Mouse (Mus musculus): ENCODE results near the gene Lgi1. TPM values are rescaled to one million over a fixed set of nuclear protein-coding genes. Genes with fewer than 3 reads are reported as not detected.

The Lgi1 gene
- polyA plus RNA-seq, 1 experiment = not detected

- Histone ChIP-seq H3K36me3 (ENCODE audit: control insufficient read depth) (no peaks in the 10 kb centered on the region), H3K4me3 (replicated peaks) (no peak overlapping the region), H3K4me1 (ENCODE audit: control insufficient read depth) (no peaks in the 10 kb centered on the region), H3K27me3 (ENCODE audit: control insufficient read depth) (no peaks in the 10 kb centered on the region), H3K9me3 (ENCODE audit: control insufficient read depth, low read length) (peaks cover 7% of the 10 kb centered on the region)
- TF ChIP-seq GATA1 (IDR thresholded peaks at IDR 0.05; ENCODE audit: low read length) (no peak), TAL1 (IDR thresholded peaks at IDR 0.05; ENCODE audit: low read length) (no peak)
Measured at GRCm38 (mm10) chr19:38349013-38349341, 84.6 kb downstream of the Lgi1 start.

GRCm38 (mm10) chr19:38351202-38351601, 86.9 kb downstream of the Lgi1 start:
- no peaks in the 10 kb centered on the region for H3K4me1 ChIP-seq (ENCODE audit: control insufficient read depth)
- H3K4me3 ChIP-seq (replicated peaks) = no peak overlapping the region
- H3K27me3 ChIP-seq (ENCODE audit: control insufficient read depth) = no peaks in the 10 kb centered on the region
- TF ChIP-seq TAL1 (IDR thresholded peaks at IDR 0.05; ENCODE audit: low read length) (no peak), GATA1 (IDR thresholded peaks at IDR 0.05; ENCODE audit: low read length) (no peak)
- H3K9me3 ChIP-seq (ENCODE audit: control insufficient read depth, low read length) = no peaks in the 10 kb centered on the region
- H3K36me3 ChIP-seq (ENCODE audit: control insufficient read depth) = no peaks in the 10 kb centered on the region

- H3K4me3 ChIP-seq (replicated peaks) = no peak overlapping the region
- no peaks in the 10 kb centered on the region for H3K27me3 ChIP-seq (ENCODE audit: control insufficient read depth)
- H3K4me1 ChIP-seq (ENCODE audit: control insufficient read depth) = no peaks in the 10 kb centered on the region
- TF ChIP-seq TAL1 (IDR thresholded peaks at IDR 0.05; ENCODE audit: low read length) = no peak
- TF ChIP-seq GATA1 (IDR thresholded peaks at IDR 0.05; ENCODE audit: low read length) = no peak
- H3K9me3 ChIP-seq (ENCODE audit: control insufficient read depth, low read length) = no peaks in the 10 kb centered on the region
- no peaks in the 10 kb centered on the region for H3K36me3 ChIP-seq (ENCODE audit: control insufficient read depth)
Measured at GRCm38 (mm10) chr19:38351728-38352127, 87.4 kb downstream of the Lgi1 start.

GRCm38 (mm10) chr19:38352495-38353130, 88.3 kb downstream of the Lgi1 start:
- no peaks in the 10 kb centered on the region for H3K4me1 ChIP-seq (ENCODE audit: control insufficient read depth)
- no peaks in the 10 kb centered on the region for H3K9me3 ChIP-seq (ENCODE audit: control insufficient read depth, low read length)
- H3K36me3 ChIP-seq (ENCODE audit: control insufficient read depth) = no peaks in the 10 kb centered on the region
- no peaks in the 10 kb centered on the region for H3K27me3 ChIP-seq (ENCODE audit: control insufficient read depth)
- TF ChIP-seq GATA1 (IDR thresholded peaks at IDR 0.05; ENCODE audit: low read length) (no peak), TAL1 (IDR thresholded peaks at IDR 0.05; ENCODE audit: low read length) (no peak)
- H3K4me3 ChIP-seq (replicated peaks) = no peak overlapping the region

- H3K4me1 ChIP-seq (ENCODE audit: control insufficient read depth) = no peaks in the 10 kb centered on the region
- no peaks in the 10 kb centered on the region for H3K27me3 ChIP-seq (ENCODE audit: control insufficient read depth)
- no peak overlapping the region for H3K4me3 ChIP-seq (replicated peaks)
- H3K9me3 ChIP-seq (ENCODE audit: control insufficient read depth, low read length) = no peaks in the 10 kb centered on the region
- TF ChIP-seq TAL1 (IDR thresholded peaks at IDR 0.05; ENCODE audit: low read length) (no peak), GATA1 (IDR thresholded peaks at IDR 0.05; ENCODE audit: low read length) (no peak)
- no peaks in the 10 kb centered on the region for H3K36me3 ChIP-seq (ENCODE audit: control insufficient read depth)
Measured at GRCm38 (mm10) chr19:38354279-38354678, 89.9 kb downstream of the Lgi1 start.

GRCm38 (mm10) chr19:38354819-38355360, 90.6 kb downstream of the Lgi1 start:
- H3K9me3 ChIP-seq (ENCODE audit: control insufficient read depth, low read length) = no peaks in the 10 kb centered on the region
- H3K4me3 ChIP-seq (replicated peaks) = no peak overlapping the region
- no peaks in the 10 kb centered on the region for H3K36me3 ChIP-seq (ENCODE audit: control insufficient read depth)
- no peaks in the 10 kb centered on the region for H3K4me1 ChIP-seq (ENCODE audit: control insufficient read depth)
- H3K27me3 ChIP-seq (ENCODE audit: control insufficient read depth) = no peaks in the 10 kb centered on the region
- TF ChIP-seq TAL1 (IDR thresholded peaks at IDR 0.05; ENCODE audit: low read length) = no peak
- TF ChIP-seq GATA1 (IDR thresholded peaks at IDR 0.05; ENCODE audit: low read length) = no peak

GRCm38 (mm10) chr19:38356211-38356828, 92.0 kb downstream of the Lgi1 start:
- H3K4me1 ChIP-seq (ENCODE audit: control insufficient read depth) = no peaks in the 10 kb centered on the region
- H3K4me3 ChIP-seq (replicated peaks) = no peak overlapping the region
- no peaks in the 10 kb centered on the region for H3K27me3 ChIP-seq (ENCODE audit: control insufficient read depth)
- no peaks in the 10 kb centered on the region for H3K9me3 ChIP-seq (ENCODE audit: control insufficient read depth, low read length)
- TF ChIP-seq TAL1 (IDR thresholded peaks at IDR 0.05; ENCODE audit: low read length) (no peak), GATA1 (IDR thresholded peaks at IDR 0.05; ENCODE audit: low read length) (no peak)
- H3K36me3 ChIP-seq (ENCODE audit: control insufficient read depth) = no peaks in the 10 kb centered on the region

- no peak for TF ChIP-seq GATA1 (IDR thresholded peaks at IDR 0.05; ENCODE audit: low read length)
- TF ChIP-seq TAL1 (IDR thresholded peaks at IDR 0.05; ENCODE audit: low read length) = no peak
- H3K9me3 ChIP-seq (ENCODE audit: control insufficient read depth, low read length) = no peaks in the 10 kb centered on the region
- H3K36me3 ChIP-seq (ENCODE audit: control insufficient read depth) = no peaks in the 10 kb centered on the region
- H3K27me3 ChIP-seq (ENCODE audit: control insufficient read depth) = no peaks in the 10 kb centered on the region
- H3K4me3 ChIP-seq (replicated peaks) = no peak overlapping the region
- H3K4me1 ChIP-seq (ENCODE audit: control insufficient read depth) = no peaks in the 10 kb centered on the region
Measured at GRCm38 (mm10) chr19:38357956-38358623, 93.8 kb downstream of the Lgi1 start.

GRCm38 (mm10) chr19:38359287-38359686, 95.0 kb downstream of the Lgi1 start:
- H3K4me1 ChIP-seq (ENCODE audit: control insufficient read depth) = no peaks in the 10 kb centered on the region; the same call in 1 of the 2 replicates
- no peaks in the 10 kb centered on the region for H3K36me3 ChIP-seq (ENCODE audit: control insufficient read depth)
- TF ChIP-seq TAL1 (IDR thresholded peaks at IDR 0.05; ENCODE audit: low read length) (no peak), GATA1 (IDR thresholded peaks at IDR 0.05; ENCODE audit: low read length) (no peak)
- no peaks in the 10 kb centered on the region for H3K9me3 ChIP-seq (ENCODE audit: control insufficient read depth, low read length)
- no peaks in the 10 kb centered on the region for H3K27me3 ChIP-seq (ENCODE audit: control insufficient read depth)
- H3K4me3 ChIP-seq (replicated peaks) = no peak overlapping the region

Other genes with a start within 250 kb of the Lgi1 start
- gene Myof, start 221.0 kb upstream of the Lgi1 start, polyA plus RNA-seq (2012) = 0.04 TPM in 1 of 2 replicates, not detected in the other
- gene Cep55, start 209.5 kb upstream of the Lgi1 start, polyA plus RNA-seq (2012) = not detected in 2 replicates
- not detected in 2 replicates for gene Ffar4, start 167.5 kb upstream of the Lgi1 start, polyA plus RNA-seq (2012)
- 0.58 and 0.82 TPM in 2 replicates for gene Rbp4, start 139.3 kb upstream of the Lgi1 start, polyA plus RNA-seq (2012)
- not detected in 2 replicates for gene Pde6c, start 131.8 kb upstream of the Lgi1 start, polyA plus RNA-seq (2012)
- gene Fra10ac1, start 40.4 kb upstream of the Lgi1 start, polyA plus RNA-seq (2012) = 0.24 and 0.31 TPM in 2 replicates
- 0.08 and 0.19 TPM in 2 replicates for gene Slc35g1, start 131.4 kb downstream of the Lgi1 start, polyA plus RNA-seq (2012)
- gene Plce1, start 216.6 kb downstream of the Lgi1 start, polyA plus RNA-seq (2012) = 0.10 TPM in 1 of 2 replicates, not detected in the other